Mouse (Mus musculus) heart, adult 11 months (tissue): ENCODE measurements around the gene Rpl29.

Experiments used
- DNase-seq: peaks from one replicate; pipeline ENCODE4 v3.0.0; 2022

The Rpl29 gene

GRCm38 (mm10) chr9:106429221-106430014, at the start of gene Rpl29:
Gene Rpl29 (plus strand): TSS chr9:106429454.
- peak; percentile 99 for DNase-seq

GRCm38 (mm10) chr9:106386181-106386864, 42.9 kb upstream of the Rpl29 start:
- peak; percentile 98 for DNase-seq

- no peak for DNase-seq
Observed at GRCm38 (mm10) chr9:106392828-106393527, 36.3 kb upstream of the Rpl29 start.

GRCm38 (mm10) chr9:106393548-106393947, 35.7 kb upstream of the Rpl29 start:
- DNase-seq: no peak

- DNase-seq: no peak
Observed at GRCm38 (mm10) chr9:106394649-106395602, 34.3 kb upstream of the Rpl29 start.

GRCm38 (mm10) chr9:106397733-106398132, 31.5 kb upstream of the Rpl29 start:
- DNase-seq: no peak

- DNase-seq: no peak
Observed at GRCm38 (mm10) chr9:106398667-106399311, 30.5 kb upstream of the Rpl29 start.

GRCm38 (mm10) chr9:106399808-106400207, 29.4 kb upstream of the Rpl29 start:
- DNase-seq: no peak

- no peak for DNase-seq
Observed at GRCm38 (mm10) chr9:106402149-106402548, 27.1 kb upstream of the Rpl29 start.

GRCm38 (mm10) chr9:106402607-106403375, 26.5 kb upstream of the Rpl29 start:
- DNase-seq: no peak

- DNase-seq: peak; percentile 98
Observed at GRCm38 (mm10) chr9:106405275-106405674, 24.0 kb upstream of the Rpl29 start.

- DNase-seq: peak; percentile 98
Observed at GRCm38 (mm10) chr9:106406443-106407078, 22.7 kb upstream of the Rpl29 start.

GRCm38 (mm10) chr9:106409096-106409495, 20.2 kb upstream of the Rpl29 start:
- DNase-seq: no peak

- no peak for DNase-seq
Observed at GRCm38 (mm10) chr9:106410086-106410650, 19.1 kb upstream of the Rpl29 start.

GRCm38 (mm10) chr9:106411091-106411594, 18.1 kb upstream of the Rpl29 start:
- DNase-seq: peak; percentile 95

- DNase-seq: no peak
Observed at GRCm38 (mm10) chr9:106411729-106412128, 17.5 kb upstream of the Rpl29 start.

GRCm38 (mm10) chr9:106412210-106412609, 17.0 kb upstream of the Rpl29 start:
- DNase-seq: no peak

- DNase-seq: no peak
Observed at GRCm38 (mm10) chr9:106413606-106414005, 15.6 kb upstream of the Rpl29 start.

GRCm38 (mm10) chr9:106416826-106417225, 12.4 kb upstream of the Rpl29 start:
- DNase-seq: no peak
